Mouse (Mus musculus) limb, embryonic 12.5 days (tissue): ENCODE data around the gene Nr4a3. TPM values are rescaled to one million over a fixed set of nuclear protein-coding genes. Genes with fewer than 3 reads are reported as not detected.

Experiments used
- ATAC-seq: fragments of 200-750 bp; cut with Nextera tagmentation; 2 replicates; pipeline ENCODE4 v1.8.0; 2017; ENCODE audit warnings: low read depth, moderate TSS enrichment; ENCODE audit not compliant: insufficient number of reproducible peaks, insufficient read depth, low FRiP score, low TSS enrichment
- H3K27ac ChIP-seq: fragments of 300-500 bp; sonication (generic); 2 replicates; pipeline ENCODE4 v1.5.1; 2016; ENCODE audit warnings: mild to moderate bottlenecking, moderate library complexity
- H3K27me3 ChIP-seq: fragments of 300-500 bp; sonication (generic); 2 replicates; pipeline ENCODE4 v1.6.1; 2016; ENCODE audit warnings: mild to moderate bottlenecking, moderate library complexity
- H3K36me3 ChIP-seq: fragments of 300-500 bp; sonication (generic); 2 replicates; pipeline ENCODE4 v1.6.1; 2016; ENCODE audit warnings: mild to moderate bottlenecking, moderate library complexity
- H3K4me1 ChIP-seq: fragments of 300-500 bp; sonication (generic); replicated peaks from 2 replicates; pipeline ENCODE4 v1.6.1; 2016
- H3K4me2 ChIP-seq: fragments of 300-500 bp; sonication (generic); 2 replicates; pipeline ENCODE4 v1.6.1; 2016; ENCODE audit warnings: mild to moderate bottlenecking, moderate library complexity
- H3K4me3 ChIP-seq: fragments of 300-500 bp; sonication (generic); replicated peaks from 2 replicates; pipeline ENCODE4 v1.5.1; 2016; ENCODE audit warnings: mild to moderate bottlenecking
- H3K9ac ChIP-seq: fragments of 300-500 bp; sonication (generic); replicated peaks from 2 replicates; pipeline ENCODE4 v1.6.1; 2016; ENCODE audit warnings: mild to moderate bottlenecking, moderate library complexity
- H3K9me3 ChIP-seq: fragments of 300-500 bp; sonication (generic); 2 replicates; pipeline ENCODE4 v1.6.1; 2016; ENCODE audit warnings: mild to moderate bottlenecking, moderate library complexity
- WGBS: fragments of 180-500 bp; shearing (Covaris S2); methylation state at CpG from one replicate; pipeline ENCODE4 v1.1.7; 2016; 5-methylcytosine and 5-hydroxymethylcytosine counted together
- polyA plus RNA-seq: library from polyadenylated mRNA; unstranded; fragments of >200 nt; fragmentation: Nextera tagmentation; extraction: Ambion mirVana; gene quantifications from 2 replicates; pipeline ENCODE4 v1.2.1, GENCODE M21; 2016

Gene Nr4a3
- 0.11 and 0.28 TPM in 2 replicates for polyA plus RNA-seq

DNA sequence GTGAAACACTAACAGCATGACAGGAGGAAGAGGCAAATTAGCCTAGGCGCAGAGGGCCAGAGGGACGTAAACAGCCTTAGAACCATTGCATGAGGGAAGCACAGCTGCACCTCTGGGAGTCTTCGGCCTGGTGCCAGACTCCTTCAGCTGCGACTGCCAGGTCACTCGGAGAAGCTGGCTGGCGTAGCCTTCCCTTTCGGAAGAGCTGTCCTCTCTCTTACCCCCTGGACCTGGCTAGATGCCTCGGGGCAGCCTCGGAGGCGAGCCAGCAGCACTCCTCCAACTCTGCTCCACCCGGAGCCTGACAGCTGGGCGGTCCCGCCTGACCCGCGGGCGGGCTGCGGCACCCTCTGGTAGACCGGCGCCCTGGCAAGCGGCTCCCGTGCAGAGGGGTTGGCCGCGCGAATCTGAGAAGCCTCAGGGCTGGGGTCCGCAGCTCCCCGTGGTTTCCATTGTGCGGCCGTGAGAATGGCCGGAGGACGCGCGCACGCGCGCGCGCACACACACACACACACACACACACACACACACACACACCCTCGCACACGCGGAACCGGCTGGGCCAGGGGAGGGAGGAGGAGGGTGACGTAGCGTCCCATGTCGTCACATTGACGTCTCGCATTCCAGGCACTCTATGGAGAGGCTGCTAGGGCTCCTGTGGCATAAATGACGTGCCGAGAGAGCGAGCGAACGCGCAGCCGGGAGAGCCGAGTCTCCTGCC lies at the start of gene Nr4a3:
Nr4a3 (plus strand) TSS at position 663 of the 721 bp plus-strand sequence.
- H3K9ac ChIP-seq: peak within 1 kb of the TSS; percentile 68
- H3K36me3 ChIP-seq: no peaks in the 10 kb centered on the region
- peak within 1 kb of the TSS; percentile 99 for H3K4me2 ChIP-seq
- peaks cover 46% of the 10 kb centered on the region for H3K4me1 ChIP-seq
- no peaks in the 10 kb centered on the region for H3K9me3 ChIP-seq
- under 1% methylated on average over 38 of the region's 54 CpGs for WGBS
- peak; percentile 58 for ATAC-seq
- H3K27me3 ChIP-seq: peaks cover 45% of the 10 kb centered on the region
- H3K4me3 ChIP-seq: peak within 1 kb of the TSS; percentile 66
- peak within 1 kb of the TSS; percentile 62; the same call in 1 of the 2 replicates for H3K27ac ChIP-seq

DNA sequence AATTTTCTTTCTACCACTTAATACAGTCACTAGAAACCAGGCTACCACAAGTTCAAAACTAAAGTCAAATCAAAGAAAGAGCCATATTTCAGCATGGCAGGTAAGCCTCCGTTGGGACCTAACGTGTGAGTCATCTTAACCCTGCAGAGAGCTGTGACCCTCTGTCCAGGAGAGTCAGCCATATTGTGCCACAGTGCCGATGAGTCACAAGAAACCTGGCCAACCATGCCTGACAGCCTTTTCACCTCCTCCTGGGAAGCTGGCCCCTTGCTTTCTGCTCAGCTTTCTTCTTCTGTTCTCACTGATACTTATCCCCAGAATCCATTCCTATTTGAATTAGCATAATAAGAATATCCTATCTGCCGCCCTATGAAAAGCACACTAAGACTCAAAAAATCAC lies 42.0 kb upstream of the Nr4a3 start:
- no peak overlapping the region for H3K4me3 ChIP-seq
- no peak for ATAC-seq
- WGBS: 89% methylated on average over 4 of the region's 4 CpGs
- H3K36me3 ChIP-seq: no peaks in the 10 kb centered on the region
- H3K4me1 ChIP-seq: no peaks in the 10 kb centered on the region
- no peaks in the 10 kb centered on the region for H3K27me3 ChIP-seq
- H3K27ac ChIP-seq: no peak overlapping the region
- H3K9me3 ChIP-seq: no peaks in the 10 kb centered on the region
- H3K4me2 ChIP-seq: no peak overlapping the region
- no peak overlapping the region for H3K9ac ChIP-seq

DNA sequence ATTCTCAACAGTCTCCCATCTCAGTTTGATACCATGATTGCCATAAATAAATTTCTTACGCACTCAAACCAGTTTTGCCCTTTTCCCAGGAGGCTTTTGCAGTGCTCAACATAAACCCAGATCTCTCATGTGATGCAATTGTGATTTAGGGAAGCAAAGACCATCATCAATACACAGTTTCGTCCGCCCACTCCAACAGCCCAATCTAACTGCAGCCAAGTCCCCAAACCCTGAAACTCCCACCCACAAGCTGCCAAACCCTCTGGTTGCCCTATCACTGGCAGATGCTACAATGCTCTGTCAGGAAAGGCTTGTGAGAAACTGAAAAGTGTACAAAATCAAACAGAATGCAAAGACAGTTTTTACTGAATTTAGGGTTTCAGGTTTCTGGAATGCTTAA lies 41.5 kb upstream of the Nr4a3 start:
- Histone ChIP-seq H3K4me1 (no peaks in the 10 kb centered on the region), H3K4me2 (no peak overlapping the region), H3K27me3 (no peaks in the 10 kb centered on the region), H3K4me3 (no peak overlapping the region), H3K36me3 (no peaks in the 10 kb centered on the region), H3K9me3 (no peaks in the 10 kb centered on the region), H3K27ac (no peak overlapping the region), H3K9ac (no peak overlapping the region)
- 89% methylated on average over 3 of the region's 3 CpGs for WGBS
- ATAC-seq: no peak

DNA sequence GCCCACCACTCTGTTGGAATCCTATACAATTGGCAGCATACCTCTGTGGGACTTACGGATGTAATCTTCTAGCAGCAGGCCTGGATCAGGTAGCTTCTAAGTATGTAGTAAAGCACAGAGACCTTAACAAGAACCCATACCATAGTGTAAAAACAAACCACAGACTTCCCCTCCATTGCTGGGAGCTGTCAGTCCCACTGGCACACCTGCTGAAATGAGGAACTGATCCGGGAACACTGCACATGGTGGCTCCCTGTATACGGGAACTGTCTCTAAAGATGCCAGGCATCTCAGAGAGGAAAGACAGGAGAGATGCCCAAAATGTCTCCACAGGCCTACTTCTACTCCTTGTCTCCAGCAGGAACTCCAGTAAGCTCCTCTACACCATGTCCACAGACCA lies 38.6 kb upstream of the Nr4a3 start:
- no peaks in the 10 kb centered on the region for H3K27me3 ChIP-seq
- H3K9me3 ChIP-seq: no peaks in the 10 kb centered on the region
- no peak for ATAC-seq
- no peaks in the 10 kb centered on the region for H3K4me1 ChIP-seq
- H3K4me2 ChIP-seq: no peak overlapping the region
- H3K4me3 ChIP-seq: no peak overlapping the region
- H3K9ac ChIP-seq: no peak overlapping the region
- H3K27ac ChIP-seq: no peak overlapping the region
- WGBS: 88% methylated on average over 3 of the region's 3 CpGs
- no peaks in the 10 kb centered on the region for H3K36me3 ChIP-seq

DNA sequence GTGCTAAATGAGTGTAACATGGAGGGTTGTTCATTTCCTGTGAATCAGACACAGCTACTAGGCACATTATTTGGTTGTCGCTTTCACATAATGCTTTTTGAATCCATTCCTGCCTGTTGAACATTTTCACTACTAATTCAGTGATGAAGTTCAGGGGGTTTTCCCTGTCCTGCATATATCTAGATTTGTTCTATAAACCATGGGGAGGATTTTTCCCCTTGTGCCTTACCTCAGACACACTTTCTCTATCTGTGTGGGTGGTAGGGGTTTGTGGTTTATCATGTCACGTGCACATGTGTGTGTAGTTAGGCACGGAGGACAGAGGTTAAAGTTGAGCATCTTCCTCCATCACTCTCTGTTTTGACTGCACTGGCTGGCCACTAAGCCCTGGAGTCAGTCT lies 32.7 kb upstream of the Nr4a3 start:
- Histone ChIP-seq H3K36me3 (no peaks in the 10 kb centered on the region), H3K4me1 (no peaks in the 10 kb centered on the region), H3K27me3 (no peaks in the 10 kb centered on the region), H3K9me3 (no peaks in the 10 kb centered on the region), H3K9ac (no peak overlapping the region), H3K4me2 (no peak overlapping the region), H3K4me3 (no peak overlapping the region), H3K27ac (no peak overlapping the region)
- no peak for ATAC-seq
- 85% methylated on average over 3 of the region's 3 CpGs for WGBS

DNA sequence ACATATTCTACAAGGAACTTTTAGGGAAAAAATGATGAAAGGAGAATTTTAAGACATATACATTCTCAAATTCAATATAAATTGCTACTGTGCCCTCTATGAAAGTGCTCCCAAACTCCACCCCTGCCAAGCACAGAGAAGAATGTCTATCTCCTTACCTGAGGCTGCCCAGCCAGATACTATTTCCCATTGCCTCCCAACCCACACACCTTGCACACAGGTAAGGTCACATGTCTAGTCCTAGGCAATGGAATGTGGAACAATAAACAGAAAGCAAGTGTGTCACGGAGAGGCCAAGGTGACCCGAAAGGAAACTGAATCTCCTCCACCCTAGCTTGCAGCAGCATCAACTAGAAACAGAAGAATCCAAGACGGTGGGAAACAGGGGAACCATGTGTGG lies 22.0 kb upstream of the Nr4a3 start:
- no peaks in the 10 kb centered on the region for H3K9me3 ChIP-seq
- no peak overlapping the region for H3K4me2 ChIP-seq
- H3K27ac ChIP-seq: no peak overlapping the region
- no peaks in the 10 kb centered on the region for H3K36me3 ChIP-seq
- no peaks in the 10 kb centered on the region for H3K27me3 ChIP-seq
- no peaks in the 10 kb centered on the region for H3K4me1 ChIP-seq
- H3K4me3 ChIP-seq: no peak overlapping the region
- no peak for ATAC-seq
- WGBS: 81% methylated on average over 3 of the region's 3 CpGs
- no peak overlapping the region for H3K9ac ChIP-seq

DNA sequence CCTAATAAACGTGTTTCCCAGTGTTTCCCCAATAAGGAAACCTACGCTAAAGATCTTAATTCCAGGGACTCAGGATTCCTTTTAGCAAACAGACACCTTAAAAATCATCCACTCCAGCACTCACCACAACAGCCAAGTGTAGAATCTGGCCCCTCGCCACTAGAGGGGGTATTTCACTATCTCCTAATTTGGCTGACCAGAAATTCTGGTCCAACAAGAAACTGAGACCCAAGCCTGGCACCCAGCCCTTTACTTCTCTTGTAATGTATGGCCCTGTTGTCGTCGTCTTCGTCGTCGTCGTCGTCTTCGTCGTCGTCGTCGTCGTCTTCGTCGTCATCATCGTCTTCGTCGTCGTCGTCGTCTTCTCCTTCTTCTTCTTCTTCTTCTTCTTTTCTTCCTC lies 15.3 kb upstream of the Nr4a3 start:
- no peak for ATAC-seq
- Histone ChIP-seq H3K36me3 (no peaks in the 10 kb centered on the region), H3K27me3 (no peaks in the 10 kb centered on the region), H3K9ac (no peak overlapping the region), H3K4me3 (no peak overlapping the region), H3K4me1 (no peaks in the 10 kb centered on the region), H3K9me3 (no peaks in the 10 kb centered on the region), H3K4me2 (no peak overlapping the region), H3K27ac (no peak overlapping the region)
- WGBS: 70% methylated on average over 24 of the region's 24 CpGs

DNA sequence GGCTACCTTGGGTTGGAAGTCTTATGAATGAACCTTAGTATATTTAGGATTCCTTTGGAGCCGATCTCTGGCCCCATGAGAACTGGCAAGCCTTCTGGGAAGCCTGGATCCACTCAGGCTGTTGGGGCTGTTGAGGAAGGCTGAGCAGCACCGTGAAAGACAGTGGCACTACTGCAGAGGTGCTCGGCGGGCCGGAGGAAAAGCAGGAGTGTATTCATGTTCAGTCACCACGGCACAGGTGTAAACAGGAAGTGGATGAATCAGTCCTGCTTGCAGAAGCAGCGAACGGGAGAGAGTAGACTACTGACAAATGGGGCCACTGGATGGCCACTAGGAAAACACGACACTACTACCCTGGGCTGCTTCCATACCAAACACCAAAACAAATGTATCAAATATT lies 10.7 kb upstream of the Nr4a3 start:
- Histone ChIP-seq H3K9ac (no peak overlapping the region), H3K9me3 (no peaks in the 10 kb centered on the region), H3K4me2 (no peak overlapping the region), H3K27ac (no peak overlapping the region), H3K4me1 (peaks cover 10% of the 10 kb centered on the region), H3K36me3 (no peaks in the 10 kb centered on the region), H3K4me3 (no peak overlapping the region), H3K27me3 (no peaks in the 10 kb centered on the region)
- ATAC-seq: no peak
- 76% methylated on average over 9 of the region's 9 CpGs for WGBS

DNA sequence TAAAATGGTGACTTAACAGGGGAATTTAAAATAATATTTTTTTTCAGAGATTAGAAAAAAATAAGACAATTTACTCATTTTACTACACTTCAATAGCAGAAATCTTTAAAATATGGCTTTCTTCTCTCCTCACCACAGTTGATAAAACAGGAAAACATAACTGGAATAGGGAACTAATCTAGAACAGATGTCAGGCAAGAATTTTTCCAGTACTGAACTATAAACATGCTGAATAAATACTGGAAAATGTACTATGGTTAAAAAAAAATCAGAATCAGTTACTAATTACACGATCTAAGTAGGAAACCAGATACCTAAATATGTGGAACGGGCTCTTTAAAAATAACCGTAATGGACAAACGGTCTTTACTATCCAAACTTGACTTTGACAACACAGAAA lies 7.3 kb upstream of the Nr4a3 start:
- Histone ChIP-seq H3K27me3 (no peaks in the 10 kb centered on the region), H3K9ac (no peak overlapping the region), H3K9me3 (no peaks in the 10 kb centered on the region), H3K4me2 (no peak overlapping the region), H3K4me1 (peaks cover 15% of the 10 kb centered on the region), H3K4me3 (no peak overlapping the region), H3K27ac (no peak overlapping the region), H3K36me3 (no peaks in the 10 kb centered on the region)
- ATAC-seq: no peak
- 57% methylated on average over 4 of the region's 4 CpGs for WGBS

DNA sequence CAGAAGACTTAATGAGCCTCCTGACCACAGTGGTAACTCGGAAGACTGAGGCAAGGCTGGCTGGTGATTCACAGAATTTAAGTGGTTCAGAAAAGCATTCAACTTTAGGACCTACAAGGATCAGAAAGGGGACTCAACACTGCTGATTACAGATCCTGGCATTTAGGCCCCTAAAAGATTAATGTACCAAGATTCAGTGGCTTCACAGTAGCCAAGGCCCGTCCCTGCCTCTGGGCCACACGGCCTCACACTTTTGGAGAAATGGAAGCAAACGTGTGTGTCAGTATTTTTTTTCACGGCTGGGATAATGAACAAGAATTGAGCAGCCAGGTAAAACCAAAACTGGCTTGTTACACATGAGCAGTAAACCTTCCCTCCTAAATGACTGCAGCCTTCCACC lies 6.1 kb upstream of the Nr4a3 start:
- H3K27ac ChIP-seq: no peak overlapping the region
- H3K4me2 ChIP-seq: no peak overlapping the region
- H3K4me1 ChIP-seq: peaks cover 16% of the 10 kb centered on the region
- ATAC-seq: no peak
- H3K27me3 ChIP-seq: no peaks in the 10 kb centered on the region
- no peaks in the 10 kb centered on the region for H3K9me3 ChIP-seq
- no peak overlapping the region for H3K4me3 ChIP-seq
- WGBS: 74% methylated on average over 5 of the region's 5 CpGs
- no peak overlapping the region for H3K9ac ChIP-seq
- H3K36me3 ChIP-seq: no peaks in the 10 kb centered on the region

DNA sequence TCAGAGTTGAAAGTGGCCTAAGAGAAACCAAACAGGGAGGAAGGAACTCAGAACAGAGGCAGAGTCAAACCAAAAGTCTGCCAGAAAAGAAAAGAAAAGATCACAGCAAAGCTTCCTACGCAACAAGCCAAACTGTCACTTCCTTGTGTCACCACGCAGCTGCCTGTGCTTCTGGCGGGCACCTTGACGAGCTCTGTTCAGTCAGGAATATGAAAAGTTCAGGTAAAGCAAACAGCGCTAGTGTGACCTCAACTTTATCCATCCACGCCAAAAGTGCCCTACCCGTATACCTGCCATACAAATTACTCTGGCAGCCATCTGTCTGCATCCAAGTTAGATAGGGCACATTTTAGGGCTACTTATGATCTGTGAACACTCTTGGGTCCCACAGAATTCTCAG lies 5.2 kb upstream of the Nr4a3 start:
- no peak overlapping the region for H3K27ac ChIP-seq
- no peak overlapping the region for H3K4me3 ChIP-seq
- H3K9ac ChIP-seq: no peak overlapping the region
- WGBS: 74% methylated on average over 7 of the region's 7 CpGs
- no peaks in the 10 kb centered on the region; the same call in 1 of the 2 replicates for H3K27me3 ChIP-seq
- H3K4me2 ChIP-seq: no peak overlapping the region
- H3K4me1 ChIP-seq: peaks cover 23% of the 10 kb centered on the region
- no peaks in the 10 kb centered on the region for H3K9me3 ChIP-seq
- no peaks in the 10 kb centered on the region for H3K36me3 ChIP-seq
- ATAC-seq: no peak

DNA sequence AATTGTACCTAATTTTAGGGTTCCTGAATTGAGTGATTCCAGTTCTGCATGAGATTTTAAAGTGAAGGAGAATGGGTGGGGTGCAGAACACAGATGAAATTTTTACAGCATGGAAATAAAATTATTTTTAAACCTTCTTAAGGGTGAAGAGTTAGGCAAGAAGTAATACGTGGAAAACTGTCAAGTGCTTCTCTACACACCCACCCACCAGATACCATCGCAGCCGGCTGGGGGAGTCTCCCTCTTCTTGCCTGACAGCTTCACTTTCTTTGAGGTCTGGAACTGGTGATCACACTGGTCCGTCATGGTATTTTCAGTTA lies 2.5 kb upstream of the Nr4a3 start:
- Histone ChIP-seq H3K9me3 (no peaks in the 10 kb centered on the region), H3K4me2 (peak overlapping the region; percentile 99), H3K4me3 (peak overlapping the region; percentile 66), H3K4me1 (peaks cover 36% of the 10 kb centered on the region), H3K36me3 (no peaks in the 10 kb centered on the region), H3K27me3 (peaks cover 23% of the 10 kb centered on the region), H3K9ac (peak overlapping the region; percentile 79), H3K27ac (peak overlapping the region; percentile 94)
- ATAC-seq: no peak; the same call in 1 of the 2 replicates
- 0% methylated on average over 4 of the region's 4 CpGs for WGBS
